Mouse (Mus musculus): ENCODE data around the gene Qk.

- no peak for TF ChIP-seq CTCF (conservative IDR thresholded peaks at IDR 0.05; ENCODE audit: low read length)
- TF ChIP-seq NANOG (IDR thresholded peaks at IDR 0.05; ENCODE audit: borderline replicate concordance, low read length) = peak; percentile 27; the same call in 1 of the 2 replicates
Measured at GRCm38 (mm10) chr17:10365501-10366482, 46.1 kb upstream of the Qk start.

Measured in E14TG2a.4 (cell line).